15 mouse cellular contexts compared by ENCODE assay signal in the genomic region with DNA sequence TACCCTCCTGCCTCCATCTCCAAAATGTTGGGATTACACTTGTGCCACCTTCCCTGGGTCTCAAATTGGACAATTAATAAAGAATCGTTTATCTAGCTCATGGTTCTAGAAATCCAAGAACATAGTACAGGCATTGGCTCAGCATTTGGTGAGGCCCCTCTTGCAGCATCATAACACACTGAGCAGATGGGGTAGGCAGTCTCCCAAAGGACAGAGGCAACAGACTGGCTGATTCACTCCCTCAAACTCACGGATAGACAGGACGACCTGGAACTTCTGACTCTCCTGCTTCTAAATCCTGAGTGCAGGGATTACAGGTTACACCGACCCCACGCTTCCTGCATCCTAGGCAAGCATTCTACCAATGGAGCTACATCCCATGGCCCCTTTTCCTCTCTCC. TPM values are rescaled to one million over a fixed set of nuclear protein-coding genes. Genes with fewer than 3 reads are reported as not detected.
DNase-seq lines count a peak whose midpoint lies in the region.
"Had no signal": no experiment of that assay in that cellular context is flagged by ENCODE, and none has a peak within 500 bp of the region (broad histone marks: within the 10 kb centered on the region; RNA-seq: fewer than 3 reads in every experiment).

No protein-coding gene starts in this region.

- peak; percentile 68 for DNase-seq in heart, adult 11 months
- DNase-seq in heart, adult 18-20 months = no peak
- peak; percentile 35 for DNase-seq in layer of hippocampus, adult 9-11 months
- DNase-seq in layer of hippocampus, adult 11-12 months (ENCODE audit: low spot score) = no peak
- no peak for DNase-seq in thymus, adult 18-20 months
- DNase-seq: adrenal gland, adult 2 months; adrenal gland, postnatal 10 days; adrenal gland, postnatal 25 days; B cell, adult 2 months; cerebellum, adult 11-12 months; cerebellum, adult 2 months; cerebellum, adult 9-10 months; cerebellum, postnatal 10 days; cerebellum, postnatal 25 days; forebrain, postnatal 0 days had no signal

RNA-seq across cellular contexts. Expression of a gene that starts 38.5 kb away (rescaled TPM):
- total RNA-seq in heart, adult 18-20 months (2021) = 10 to 100 TPM; 34.0 to 34.4 TPM

Comparison
In these comparisons a context has a peak if more than half of its experiments do, and no peak if none do; other contexts are left out.
1. DNase-seq: peak in heart, adult 11 months (single experiment) and layer of hippocampus, adult 9-11 months (single experiment); none in heart, adult 18-20 months (0 of 2), layer of hippocampus, adult 11-12 months (single experiment) and thymus, adult 18-20 months (0 of 2).